Mouse (Mus musculus) small intestine, adult 2 months (tissue): ENCODE results near the gene Nfe2l2. TPM values are rescaled to one million over a fixed set of nuclear protein-coding genes. Genes with fewer than 3 reads are reported as not detected.

Source experiments
- H3K27ac ChIP-seq: fragments of 200-500 bp; 2 replicates; pipeline ENCODE4 v1.5.1; 2012; ENCODE audit warnings: low read depth, low read length, control low read depth, inconsistent platforms; ENCODE audit not compliant: insufficient read depth
- H3K27me3 ChIP-seq: fragments of 200-500 bp; 2 replicates; pipeline ENCODE4 v1.6.1; 2012; ENCODE audit warnings: mild to moderate bottlenecking, moderate library complexity, low read length, inconsistent platforms; ENCODE audit not compliant: control insufficient read depth, insufficient read depth
- H3K36me3 ChIP-seq: fragments of 200-500 bp; 2 replicates; pipeline ENCODE4 v1.6.1; 2012; ENCODE audit warnings: mild to moderate bottlenecking, low read length, control low read depth, inconsistent platforms; ENCODE audit not compliant: control insufficient read depth, insufficient read depth
- H3K4me1 ChIP-seq: fragments of 200-500 bp; 2 replicates; pipeline ENCODE4 v1.6.1; 2012; ENCODE audit warnings: low read length, inconsistent platforms, mixed read lengths; ENCODE audit not compliant: control insufficient read depth, insufficient read depth, insufficient read length
- H3K4me3 ChIP-seq: fragments of 200-500 bp; 2 replicates; pipeline ENCODE4 v1.5.1; 2012; ENCODE audit warnings: low read depth, mild to moderate bottlenecking, control low read depth, inconsistent platforms, low read length, moderate library complexity
- CTCF ChIP-seq: fragments of 200-500 bp; IDR thresholded peaks from 2 replicates; pipeline ENCODE4 v1.5.1; 2012; ENCODE audit warnings: low read depth, mild to moderate bottlenecking, control low read depth, inconsistent platforms, low read length, moderate library complexity, mixed read lengths; ENCODE audit not compliant: insufficient replicate concordance, insufficient read length; ENCODE audit errors: extremely low read depth
- POLR2A ChIP-seq: fragments of 200-500 bp; IDR thresholded peaks from 2 replicates; pipeline ENCODE4 v1.6.1; 2012; ENCODE audit warnings: low read depth, mild to moderate bottlenecking, control low read depth, inconsistent platforms, low read length, moderate library complexity
- WGBS: fragments of 180-500 bp; shearing (Covaris S2); methylation state at CpG from one replicate; pipeline ENCODE4 v1.1.7; 2018; 5-methylcytosine and 5-hydroxymethylcytosine counted together
- polyA plus RNA-seq: library from polyadenylated mRNA; depleted of rRNA; stranded (reverse); fragments of >200 nt; gene quantifications from 2 replicates; pipeline ENCODE4 v1.2.3, GENCODE M21; 2012

The Nfe2l2 gene
- polyA plus RNA-seq, 1 experiment: 62.5 TPM

DNA sequence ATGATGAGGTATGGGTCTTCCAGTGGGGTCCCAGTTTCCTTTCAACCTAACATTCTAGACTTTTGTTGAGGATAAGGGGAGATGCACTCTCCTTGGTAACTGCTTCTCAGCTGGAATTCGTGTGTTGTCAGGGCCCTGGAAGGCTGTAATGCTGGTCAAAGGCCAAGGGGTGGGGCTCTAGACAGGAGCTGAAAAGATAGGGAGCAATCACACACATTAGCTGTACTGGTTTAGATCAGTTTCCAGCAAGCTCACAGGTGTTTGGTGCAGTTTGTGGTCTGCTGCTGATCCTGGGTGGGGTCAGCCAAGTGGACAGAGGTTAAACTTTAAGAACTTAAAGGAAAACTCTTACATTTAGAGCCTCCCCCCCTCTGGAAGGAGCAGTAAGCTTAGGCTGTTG, 3.0 kb upstream of the Nfe2l2 start:
- Histone ChIP-seq H3K4me1 (peaks cover 22% of the 10 kb centered on the region), H3K36me3 (no peaks in the 10 kb centered on the region), H3K4me3 (no peak overlapping the region), H3K27me3 (no peaks in the 10 kb centered on the region), H3K27ac (peak overlapping the region; percentile 88)
- 6% methylated on average over 1 of the region's 1 CpGs for WGBS
- TF ChIP-seq POLR2A (no peak), CTCF (no peak)

- H3K4me1 ChIP-seq: peaks cover 22% of the 10 kb centered on the region
- H3K27me3 ChIP-seq: no peaks in the 10 kb centered on the region
- no peak overlapping the region for H3K4me3 ChIP-seq
- TF ChIP-seq CTCF (no peak), POLR2A (no peak)
- H3K36me3 ChIP-seq: 0 out of 2 replicates have a peak, but pooled peaks cover 2% of the 10 kb centered on the region
- 20% methylated on average over 5 of the region's 5 CpGs for WGBS
- H3K27ac ChIP-seq: peak overlapping the region; percentile 88
Measured at GRCm38 (mm10) chr2:75706435-75706834, 2.0 kb upstream of the Nfe2l2 start.

DNA sequence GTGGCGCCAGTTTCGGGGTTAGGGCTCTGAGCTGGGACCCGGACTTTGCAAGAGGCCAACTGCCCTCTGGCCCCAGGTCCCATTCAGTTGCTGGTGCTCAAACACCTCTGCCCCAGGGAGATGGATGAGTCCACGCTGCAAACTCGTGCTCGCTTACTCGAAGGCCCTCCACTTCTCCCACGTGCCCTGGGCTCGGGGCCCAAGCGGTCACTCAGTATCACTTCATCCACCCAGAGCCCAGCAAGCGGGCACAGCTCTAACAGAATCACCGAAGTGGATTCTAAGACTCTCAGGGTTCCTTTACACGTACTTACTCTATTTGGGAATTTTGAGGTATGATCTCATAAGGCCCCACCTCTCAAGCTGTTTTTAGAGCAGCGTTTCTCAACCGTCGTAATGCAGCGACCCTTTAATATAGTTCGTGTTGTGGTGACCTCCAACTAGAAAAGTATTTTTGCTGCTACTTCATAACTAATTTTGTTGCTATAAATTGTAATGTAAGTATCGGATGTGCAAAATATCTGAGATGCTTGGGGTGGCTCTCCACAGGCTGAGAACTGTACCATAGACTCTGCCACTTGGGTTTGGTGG, 816 bp upstream of the Nfe2l2 start:
- peaks cover 7% of the 10 kb centered on the region; the same call in 1 of the 2 replicates for H3K36me3 ChIP-seq
- 7% methylated on average over 19 of the region's 19 CpGs for WGBS
- TF ChIP-seq POLR2A (peak; percentile 55; the same call in 1 of the 2 replicates), CTCF (no peak; the same call in 1 of the 2 replicates)
- H3K27ac ChIP-seq: peak overlapping the region; percentile 99
- peaks cover 22% of the 10 kb centered on the region for H3K4me1 ChIP-seq
- peak overlapping the region; percentile 87 for H3K4me3 ChIP-seq
- no peaks in the 10 kb centered on the region for H3K27me3 ChIP-seq

DNA sequence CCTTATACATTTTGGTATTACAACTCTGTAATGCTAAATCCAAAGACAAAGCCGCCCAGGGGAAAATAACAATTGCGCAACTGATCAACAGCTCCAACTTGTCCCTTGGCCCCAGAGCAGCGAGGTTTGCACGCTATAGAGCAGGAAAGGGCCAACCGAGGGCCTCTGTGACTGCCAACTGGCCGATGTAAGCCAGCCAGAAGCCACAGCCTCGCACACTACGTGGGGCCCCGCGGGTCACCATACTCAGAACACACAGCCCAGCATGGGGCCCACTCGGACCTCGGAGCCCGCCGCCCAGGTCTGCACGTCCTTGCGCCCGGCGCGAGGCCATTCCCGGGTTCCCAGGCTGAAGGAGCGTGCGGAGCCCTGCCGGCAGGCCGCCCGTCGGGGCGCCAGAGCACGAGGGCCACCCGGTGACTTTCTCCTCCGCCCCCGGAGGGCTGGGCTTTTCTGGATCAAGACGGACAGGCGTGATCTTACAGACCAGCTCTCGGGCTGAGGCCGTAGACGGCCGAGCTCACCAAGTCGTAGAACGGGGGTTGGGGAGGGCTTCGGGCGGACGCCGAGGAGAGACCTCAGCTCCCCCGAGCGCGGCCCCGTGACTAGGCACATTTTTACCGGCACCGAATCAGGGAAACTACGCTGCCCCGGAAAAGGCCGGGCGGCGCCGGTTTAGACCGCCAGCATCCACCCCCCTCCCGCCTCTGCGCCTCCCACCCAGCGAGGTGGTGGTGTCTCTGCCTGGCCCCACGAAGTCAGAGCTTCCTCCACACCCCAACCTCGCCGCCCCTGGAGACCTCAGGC, 863 bp downstream of the Nfe2l2 start:
- Histone ChIP-seq H3K27ac (peak overlapping the region; percentile 100), H3K4me3 (peak overlapping the region; percentile 87), H3K36me3 (peaks cover 15% of the 10 kb centered on the region), H3K4me1 (peaks cover 21% of the 10 kb centered on the region), H3K27me3 (no peaks in the 10 kb centered on the region)
- WGBS: under 1% methylated on average over 62 of the region's 62 CpGs
- TF ChIP-seq CTCF (0 out of 2 replicates have a peak, but pooled peaks have one; percentile 3), POLR2A (peak; percentile 81; the same call in 1 of the 2 replicates)

DNA sequence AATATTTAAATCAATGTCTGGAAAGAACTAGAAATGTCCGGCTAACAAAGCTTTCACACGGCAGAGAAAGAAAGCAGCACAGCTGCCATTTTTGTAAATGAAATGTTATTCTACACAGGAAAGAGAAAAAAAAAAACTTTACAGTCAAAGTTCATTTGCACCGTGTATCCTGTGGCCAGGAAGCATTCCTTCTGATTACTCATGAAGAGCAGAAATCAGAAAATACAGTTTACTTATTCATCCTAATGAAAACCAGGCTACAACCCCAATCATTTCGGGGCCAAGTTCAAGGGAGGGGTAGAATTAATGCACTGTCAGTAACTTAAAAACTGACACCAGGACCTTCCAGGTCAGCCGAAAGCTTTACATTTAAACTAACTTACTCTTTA, 1.9 kb downstream of the Nfe2l2 start:
- peak overlapping the region; percentile 87; the same call in 1 of the 2 replicates for H3K4me3 ChIP-seq
- TF ChIP-seq CTCF (no peak), POLR2A (no peak)
- WGBS: 6% methylated on average over 5 of the region's 5 CpGs
- H3K27ac ChIP-seq: peak overlapping the region; percentile 100
- peaks cover 21% of the 10 kb centered on the region for H3K4me1 ChIP-seq
- peaks cover 16% of the 10 kb centered on the region for H3K36me3 ChIP-seq
- no peaks in the 10 kb centered on the region for H3K27me3 ChIP-seq

GRCm38 (mm10) chr2:75701822-75702587, 2.4 kb downstream of the Nfe2l2 start:
- WGBS: 14% methylated on average over 9 of the region's 9 CpGs
- H3K4me3 ChIP-seq: no peak overlapping the region
- H3K4me1 ChIP-seq: peaks cover 18% of the 10 kb centered on the region
- H3K27ac ChIP-seq: peak overlapping the region; percentile 100
- no peak for TF ChIP-seq POLR2A
- no peak for TF ChIP-seq CTCF
- peaks cover 16% of the 10 kb centered on the region for H3K36me3 ChIP-seq
- H3K27me3 ChIP-seq: no peaks in the 10 kb centered on the region
